Mouse (Mus musculus) C2C12 (cell line): ENCODE data around the gene Nup107. TPM values are rescaled to one million over a fixed set of nuclear protein-coding genes. Genes with fewer than 3 reads are reported as not detected.

ENCODE experiments used
- H3K27me3 ChIP-seq: one replicate; pipeline ENCODE4 v1.6.1; 2011; ENCODE audit not compliant: control insufficient read depth, insufficient read depth, insufficient read length
- H3K36me3 ChIP-seq: one replicate; pipeline ENCODE4 v1.6.1; 2011; ENCODE audit not compliant: control insufficient read depth, insufficient read depth
- H3K4me3 ChIP-seq: one replicate; pipeline ENCODE4 v1.5.1; 2011; ENCODE audit warnings: mild to moderate bottlenecking, control low read depth; ENCODE audit not compliant: poor library complexity, insufficient read depth, severe bottlenecking
- H3K79me2 ChIP-seq: one replicate; pipeline ENCODE4 v1.6.1; 2011; ENCODE audit not compliant: control insufficient read depth, insufficient read depth
- H3K79me3 ChIP-seq: one replicate; pipeline ENCODE4 v1.6.1; 2011; ENCODE audit warnings: low read depth, control low read depth
- H3ac ChIP-seq: one replicate; pipeline ENCODE3; 2011; ENCODE audit warnings: low read depth; ENCODE audit not compliant: control insufficient read depth, insufficient read length
- CEBPB ChIP-seq: IDR thresholded peaks from one replicate; pipeline ENCODE4 v1.6.1; 2011; ENCODE audit warnings: low read depth, mild to moderate bottlenecking, control low read depth, moderate library complexity
- CTCF ChIP-seq: IDR thresholded peaks from one replicate; pipeline ENCODE4 v1.5.1; 2011; ENCODE audit not compliant: control insufficient read depth, insufficient read depth, insufficient read length
- FOSL1 ChIP-seq: IDR thresholded peaks from one replicate; pipeline ENCODE4 v1.8.0; 2011; ENCODE audit warnings: mild to moderate bottlenecking, low read length; ENCODE audit not compliant: poor library complexity, insufficient read depth, severe bottlenecking
- MAX ChIP-seq: IDR thresholded peaks from one replicate; pipeline ENCODE4 v1.6.1; 2011; ENCODE audit warnings: mild to moderate bottlenecking, control low read depth
- MYOD1 ChIP-seq: IDR thresholded peaks from one replicate; pipeline ENCODE4 v1.6.1; 2011; ENCODE audit warnings: low read depth; ENCODE audit not compliant: control insufficient read depth, insufficient read length
- MYOG ChIP-seq: IDR thresholded peaks from one replicate; pipeline ENCODE4 v1.6.1; 2011; ENCODE audit not compliant: control insufficient read depth, insufficient read length; ENCODE audit errors: extremely low read depth
- USF1 ChIP-seq: IDR thresholded peaks from one replicate; pipeline ENCODE4 v1.6.1; 2011; ENCODE audit warnings: low read depth, mild to moderate bottlenecking, control low read depth, moderate library complexity
- polyA plus RNA-seq: library from polyadenylated mRNA; unstranded; fragments of >200 nt; fragmentation: generic; extraction: Trizol; gene quantifications from one replicate; pipeline ENCODE4 v1.2.1, GENCODE M21; 2012; ENCODE audit warnings: missing spikeins

The Nup107 gene
- polyA plus RNA-seq, 1 experiment, result 41.2 TPM

DNA sequence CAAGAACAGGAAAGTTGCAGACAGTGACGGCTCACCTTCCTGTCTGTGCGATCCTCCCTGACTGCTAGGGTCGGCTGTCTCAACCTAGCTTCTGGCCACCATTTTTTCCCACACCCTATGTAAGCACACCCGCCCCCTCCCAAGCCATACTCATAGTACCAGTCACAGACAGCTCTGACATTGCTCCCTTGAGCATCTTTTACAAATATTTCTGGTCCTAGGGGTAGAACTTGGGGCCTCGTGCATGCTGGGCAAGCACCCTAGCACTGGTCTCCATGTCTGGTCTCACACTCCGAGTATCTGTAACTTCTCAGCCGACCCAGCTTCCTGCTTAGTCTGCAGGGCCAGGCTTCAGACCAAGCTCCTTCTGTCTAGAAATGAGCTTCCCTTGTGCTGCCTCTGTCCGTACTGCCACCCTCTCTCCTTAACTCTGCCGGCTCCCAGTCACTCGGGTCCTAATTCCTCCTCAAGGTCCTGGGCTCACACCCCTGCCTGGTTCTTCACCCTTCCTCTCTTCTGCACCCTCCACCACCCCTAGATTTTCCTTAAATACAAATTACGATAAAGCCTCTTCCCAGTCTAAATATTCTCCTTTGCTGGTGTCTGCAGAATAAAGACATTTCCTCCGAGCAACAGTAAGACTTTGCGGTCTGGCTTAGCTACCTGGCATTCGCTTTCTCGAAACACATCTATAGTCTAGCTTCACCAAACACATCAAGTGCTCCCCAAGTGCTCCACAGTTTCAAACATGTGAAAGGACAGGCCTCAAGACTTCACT is 50.6 kb downstream of the Nup107 start:
- TF ChIP-seq USF1 (no peak), MYOD1 (no peak), CEBPB (no peak), CTCF (no peak), MYOG (no peak), FOSL1 (no peak), MAX (no peak)
- no peak overlapping the region for H3ac ChIP-seq
- no peaks in the 10 kb centered on the region for H3K27me3 ChIP-seq
- H3K36me3 ChIP-seq, result peaks cover 58% of the 10 kb centered on the region
- peaks cover 53% of the 10 kb centered on the region for H3K79me2 ChIP-seq
- H3K79me3 ChIP-seq, result peaks cover 30% of the 10 kb centered on the region
- no peak overlapping the region for H3K4me3 ChIP-seq

DNA sequence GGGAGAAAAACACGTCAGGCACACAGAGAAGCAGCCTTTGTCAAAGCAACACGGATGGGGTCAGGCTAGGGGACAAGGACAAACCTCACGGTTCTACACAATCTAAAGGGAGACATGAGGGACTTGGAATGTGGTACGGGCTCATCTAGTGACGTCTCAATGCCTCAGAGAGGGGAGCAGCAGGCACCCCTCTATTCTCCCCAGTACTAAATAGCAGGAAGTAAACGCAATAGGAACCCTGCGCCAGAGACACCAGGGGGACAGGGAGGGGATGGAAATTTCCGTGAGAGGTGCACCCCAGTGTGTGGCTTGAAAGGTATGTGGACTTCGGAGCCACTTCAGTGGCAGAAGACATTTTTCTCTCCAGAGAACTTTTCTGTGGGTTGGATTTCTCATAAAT is 51.6 kb downstream of the Nup107 start:
- Histone ChIP-seq H3K27me3 (no peaks in the 10 kb centered on the region), H3K79me3 (peaks cover 30% of the 10 kb centered on the region), H3K4me3 (no peak overlapping the region), H3K79me2 (peaks cover 53% of the 10 kb centered on the region), H3K36me3 (peaks cover 66% of the 10 kb centered on the region), H3ac (no peak overlapping the region)
- no peak for TF ChIP-seq CTCF
- TF ChIP-seq CEBPB, result no peak
- no peak for TF ChIP-seq FOSL1
- TF ChIP-seq MYOD1, result no peak
- TF ChIP-seq MYOG, result no peak
- no peak for TF ChIP-seq MAX
- TF ChIP-seq USF1, result no peak

GRCm38 (mm10) chr10:117740171-117740570 is 52.3 kb downstream of the Nup107 start:
- no peaks in the 10 kb centered on the region for H3K27me3 ChIP-seq
- H3ac ChIP-seq, result no peak overlapping the region
- peaks cover 66% of the 10 kb centered on the region for H3K36me3 ChIP-seq
- peaks cover 47% of the 10 kb centered on the region for H3K79me2 ChIP-seq
- TF ChIP-seq MYOD1, result no peak
- no peak for TF ChIP-seq CTCF
- no peak for TF ChIP-seq CEBPB
- TF ChIP-seq FOSL1, result no peak
- TF ChIP-seq USF1, result no peak
- TF ChIP-seq MYOG, result no peak
- TF ChIP-seq MAX, result no peak
- H3K79me3 ChIP-seq, result peaks cover 27% of the 10 kb centered on the region
- H3K4me3 ChIP-seq, result no peak overlapping the region

DNA sequence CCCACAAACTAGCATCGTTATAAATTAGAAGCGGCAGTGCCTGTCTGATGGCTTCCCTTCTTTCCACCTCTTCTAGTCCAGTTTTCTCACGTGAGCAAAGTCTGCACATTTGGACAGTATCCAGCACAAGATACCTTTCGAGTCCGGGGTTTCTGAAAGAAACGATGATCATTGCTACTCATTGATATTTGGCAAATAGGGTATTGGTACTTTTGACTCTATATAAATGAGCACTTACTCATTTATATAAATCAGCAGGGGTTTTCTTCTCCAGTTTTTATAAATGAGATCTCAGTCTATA is 52.9 kb downstream of the Nup107 start:
- no peak overlapping the region for H3ac ChIP-seq
- TF ChIP-seq CTCF, result no peak
- TF ChIP-seq USF1, result no peak
- TF ChIP-seq MYOD1, result no peak
- no peak for TF ChIP-seq MYOG
- TF ChIP-seq CEBPB, result no peak
- TF ChIP-seq MAX, result no peak
- no peak for TF ChIP-seq FOSL1
- H3K4me3 ChIP-seq, result no peak overlapping the region
- no peaks in the 10 kb centered on the region for H3K27me3 ChIP-seq
- H3K36me3 ChIP-seq, result peaks cover 66% of the 10 kb centered on the region
- peaks cover 41% of the 10 kb centered on the region for H3K79me2 ChIP-seq
- H3K79me3 ChIP-seq, result peaks cover 21% of the 10 kb centered on the region

- H3K36me3 ChIP-seq, result peaks cover 62% of the 10 kb centered on the region
Observed at GRCm38 (mm10) chr10:117738928-117739647, 53.4 kb downstream of the Nup107 start.

More at GRCm38 (mm10) chr10:117738928-117739647, 53.4 kb downstream of the Nup107 start:
- H3K4me3 ChIP-seq, result no peak overlapping the region
- H3K27me3 ChIP-seq, result no peaks in the 10 kb centered on the region
- H3ac ChIP-seq, result no peak overlapping the region
- no peak for TF ChIP-seq MYOG
- no peak for TF ChIP-seq FOSL1
- no peak for TF ChIP-seq CEBPB
- TF ChIP-seq MYOD1, result no peak
- TF ChIP-seq USF1, result no peak
- TF ChIP-seq MAX, result no peak
- TF ChIP-seq CTCF, result no peak
- H3K79me2 ChIP-seq, result peaks cover 36% of the 10 kb centered on the region
- H3K79me3 ChIP-seq, result peaks cover 17% of the 10 kb centered on the region
